Mouse (Mus musculus) neutrophil, adult 5-6 weeks (primary cell): ENCODE results near the gene Abcc9. TPM values are rescaled to one million over a fixed set of nuclear protein-coding genes. Genes with fewer than 3 reads are reported as not detected.
A peak's percentile ranks its signal among the peaks of the same experiment; 100 is the strongest.

Experiments used
- ATAC-seq: fragments of 151-379, 151-347 bp; 2 replicates; pipeline ENCODE4 v1.8.0; 2017; ENCODE audit warnings: mild to moderate bottlenecking, moderate TSS enrichment; ENCODE audit not compliant: insufficient number of reproducible peaks, poor library complexity, low FRiP score, severe bottlenecking; ENCODE audit errors: extremely low read depth
- total RNA-seq: library from RNA; stranded (forward); fragments of 200-1000 nt; gene quantifications from 2 replicates; pipeline ENCODE4 v1.2.3, GENCODE M21; 2017

Gene Abcc9
- total RNA-seq, 1 experiment from 2014 or later: not detected

GRCm38 (mm10) chr6:142564746-142565145, 137.4 kb downstream of the Abcc9 start:
- ATAC-seq: no peak

GRCm38 (mm10) chr6:142561151-142561550, 141.0 kb downstream of the Abcc9 start:
- ATAC-seq: peak; percentile 41; the same call in 1 of the 2 replicates

GRCm38 (mm10) chr6:142558772-142559679, 143.1 kb downstream of the Abcc9 start:
- ATAC-seq: no peak

GRCm38 (mm10) chr6:142558076-142558475, 144.0 kb downstream of the Abcc9 start:
- ATAC-seq: no peak

GRCm38 (mm10) chr6:142555988-142556387, 146.1 kb downstream of the Abcc9 start:
- no peak for ATAC-seq

GRCm38 (mm10) chr6:142551482-142551881, 150.6 kb downstream of the Abcc9 start:
- ATAC-seq: no peak

- ATAC-seq: no peak
Observed at GRCm38 (mm10) chr6:142550871-142551270, 151.2 kb downstream of the Abcc9 start.

GRCm38 (mm10) chr6:142548377-142548776, 153.7 kb downstream of the Abcc9 start:
- no peak for ATAC-seq

GRCm38 (mm10) chr6:142545132-142545531, 157.0 kb downstream of the Abcc9 start:
- no peak for ATAC-seq

GRCm38 (mm10) chr6:142543648-142544047, 158.5 kb downstream of the Abcc9 start:
- ATAC-seq: no peak

GRCm38 (mm10) chr6:142542800-142543175, 159.3 kb downstream of the Abcc9 start:
- no peak for ATAC-seq

- ATAC-seq: no peak
Observed at GRCm38 (mm10) chr6:142542082-142542799, 159.9 kb downstream of the Abcc9 start.

- no peak for ATAC-seq
Observed at GRCm38 (mm10) chr6:142540561-142541160, 161.5 kb downstream of the Abcc9 start.

- no peak for ATAC-seq
Observed at GRCm38 (mm10) chr6:142540131-142540530, 162.0 kb downstream of the Abcc9 start.

GRCm38 (mm10) chr6:142538503-142538902, 163.6 kb downstream of the Abcc9 start:
- ATAC-seq: 0 out of 2 replicates have a peak, but pooled peaks have one; percentile 41

Other genes with a start within 250 kb of the Abcc9 start
- gene Gys2, start 229.2 kb downstream of the Abcc9 start, total RNA-seq: not detected in 2 replicates
- 1.6 and 3.8 TPM in 2 replicates for gene Ldhb, start 194.4 kb downstream of the Abcc9 start, total RNA-seq
- gene Kcnj8, start 130.7 kb downstream of the Abcc9 start, total RNA-seq: 0.49 and 0.70 TPM in 2 replicates
- gene Cmas, start 54.4 kb upstream of the Abcc9 start, total RNA-seq: 38.9 and 42.4 TPM in 2 replicates
- not detected in 2 replicates for gene Sult6b2, start 102.2 kb upstream of the Abcc9 start, total RNA-seq